Mouse (Mus musculus): ENCODE results near the gene Lmod3.

DNA sequence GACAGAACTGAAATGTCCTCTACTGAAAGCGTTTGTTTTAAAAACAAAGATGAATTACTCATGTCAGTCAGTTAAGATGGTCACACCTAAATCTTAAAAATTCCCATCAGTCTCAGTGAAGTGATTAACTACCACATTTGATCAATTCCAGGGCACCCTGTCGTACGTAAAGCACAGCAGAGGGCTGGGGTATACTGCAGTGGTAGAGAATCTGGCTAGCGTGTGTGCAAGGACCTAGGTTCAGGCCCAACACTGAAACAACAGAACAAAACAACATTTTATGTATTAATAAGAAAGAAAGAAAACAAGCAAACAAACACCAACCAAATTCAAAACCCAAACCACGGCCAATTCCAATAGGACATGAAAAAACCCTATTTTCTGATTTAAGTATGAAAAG, 33.8 kb upstream of the Lmod3 start:
- no peak for TF ChIP-seq CTCF (IDR thresholded peaks at IDR 0.05; ENCODE audit: low read depth)
- no peak for TF ChIP-seq EP300 (IDR thresholded peaks at IDR 0.05; ENCODE audit: low read depth)

Measured in heart, postnatal 0 days (tissue).